Mouse (Mus musculus): ENCODE measurements around the gene Gm13090.

Gm13090 gene

GRCm38 (mm10) chr4:151096334-151097103, 7.1 kb downstream of the Gm13090 start:
- no peak for DNase-seq (ENCODE audit: extremely low spot score)

- DNase-seq (ENCODE audit: extremely low spot score): no peak
Measured at GRCm38 (mm10) chr4:151097104-151097438, 7.7 kb downstream of the Gm13090 start.

- DNase-seq (ENCODE audit: extremely low spot score): no peak
Measured at GRCm38 (mm10) chr4:151103646-151104045, 14.3 kb downstream of the Gm13090 start.

GRCm38 (mm10) chr4:151104147-151104546, 14.8 kb downstream of the Gm13090 start:
- DNase-seq (ENCODE audit: extremely low spot score): no peak

GRCm38 (mm10) chr4:151105886-151106285, 16.5 kb downstream of the Gm13090 start:
- DNase-seq (ENCODE audit: extremely low spot score): no peak

- DNase-seq (ENCODE audit: extremely low spot score): no peak
Measured at GRCm38 (mm10) chr4:151106468-151106867, 17.1 kb downstream of the Gm13090 start.

GRCm38 (mm10) chr4:151107131-151108001, 18.0 kb downstream of the Gm13090 start:
- DNase-seq (ENCODE audit: extremely low spot score): peak; percentile 61

GRCm38 (mm10) chr4:151108028-151108771, 18.8 kb downstream of the Gm13090 start:
- peak; percentile 94 for DNase-seq (ENCODE audit: extremely low spot score)

GRCm38 (mm10) chr4:151108834-151109241, 19.5 kb downstream of the Gm13090 start:
- no peak for DNase-seq (ENCODE audit: extremely low spot score)

GRCm38 (mm10) chr4:151111226-151111625, 21.9 kb downstream of the Gm13090 start:
- no peak for DNase-seq (ENCODE audit: extremely low spot score)

- no peak for DNase-seq (ENCODE audit: extremely low spot score)
Measured at GRCm38 (mm10) chr4:151114574-151114973, 25.2 kb downstream of the Gm13090 start.

GRCm38 (mm10) chr4:151118883-151119282, 29.5 kb downstream of the Gm13090 start:
- no peak for DNase-seq (ENCODE audit: extremely low spot score)

GRCm38 (mm10) chr4:151127636-151128548, 38.5 kb downstream of the Gm13090 start:
- DNase-seq (ENCODE audit: extremely low spot score): no peak

GRCm38 (mm10) chr4:151128641-151129541, 39.5 kb downstream of the Gm13090 start:
- peak; percentile 87 for DNase-seq (ENCODE audit: extremely low spot score)

- DNase-seq (ENCODE audit: extremely low spot score): no peak
Measured at GRCm38 (mm10) chr4:151129725-151130557, 40.6 kb downstream of the Gm13090 start.

- no peak for DNase-seq (ENCODE audit: extremely low spot score)
Measured at GRCm38 (mm10) chr4:151130756-151131490, 41.6 kb downstream of the Gm13090 start.

GRCm38 (mm10) chr4:151132493-151132892, 43.1 kb downstream of the Gm13090 start:
- no peak for DNase-seq (ENCODE audit: extremely low spot score)

- no peak for DNase-seq (ENCODE audit: extremely low spot score)
Measured at GRCm38 (mm10) chr4:151133760-151134159, 44.4 kb downstream of the Gm13090 start.

All from embryo, embryonic 9.5 days (tissue).